Mouse (Mus musculus) ES-E14 (cell line): ENCODE data around the gene Gjc3. TPM values are rescaled to one million over a fixed set of nuclear protein-coding genes. Genes with fewer than 3 reads are reported as not detected.

Experiments used
- DNase-seq: peaks from one replicate; pipeline ENCODE4 v3.0.0-alpha.2; 2013; ENCODE audit warnings: low read depth, low spot score
- H3K27ac ChIP-seq: 2 replicates; pipeline ENCODE4 v1.5.1; 2012; ENCODE audit warnings: low read depth, mild to moderate bottlenecking, low read length, moderate library complexity, mixed read lengths; ENCODE audit not compliant: poor library complexity, insufficient read depth, severe bottlenecking
- H3K36me3 ChIP-seq: 2 replicates; pipeline ENCODE4 v1.6.1; 2012; ENCODE audit warnings: mild to moderate bottlenecking, low read length, moderate library complexity, mixed read lengths; ENCODE audit not compliant: control insufficient read depth, poor library complexity, insufficient read depth, severe bottlenecking
- H3K4me1 ChIP-seq, 2 experiments: fragments of 150-350 bp in 1 of 2; sonication (generic) in 1 of 2; 2 replicates each; pipeline ENCODE4 v1.6.1; 2012; ENCODE audit warnings: low read length in 2 of 2, mild to moderate bottlenecking in 1 of 2, mixed read lengths in 1 of 2; ENCODE audit not compliant: control insufficient read depth in 2 of 2, insufficient read depth in 2 of 2, poor library complexity in 1 of 2
- H3K4me3 ChIP-seq, 2 experiments: fragments of 150-350 bp in 1 of 2; sonication (generic) in 1 of 2; 2 replicates each; pipeline ENCODE4 v1.5.1; 2012; ENCODE audit warnings: low read length in 2 of 2, low read depth in 1 of 2, mild to moderate bottlenecking in 1 of 2, mixed read lengths in 1 of 2; ENCODE audit not compliant: insufficient read depth in 1 of 2, poor library complexity in 1 of 2, severe bottlenecking in 1 of 2
- H3K9ac ChIP-seq: 2 replicates; pipeline ENCODE4 v1.6.1; 2012; ENCODE audit warnings: low read depth, mild to moderate bottlenecking, low read length, mixed read lengths; ENCODE audit not compliant: poor library complexity, insufficient read depth, severe bottlenecking
- H3K9me3 ChIP-seq: fragments of 150-350 bp; sonication (generic); 2 replicates; pipeline ENCODE4 v1.6.1; 2012; ENCODE audit warnings: low read depth, mild to moderate bottlenecking, low read length; ENCODE audit not compliant: control insufficient read depth, insufficient read depth
- CHD2 ChIP-seq: IDR thresholded peaks from 2 replicates; pipeline ENCODE4 v1.6.1; 2014; ENCODE audit warnings: mild to moderate bottlenecking, low read depth, low read length, inconsistent platforms
- HCFC1 ChIP-seq: IDR thresholded peaks from 2 replicates; pipeline ENCODE4 v1.6.1; 2012; ENCODE audit warnings: low read length, inconsistent platforms, borderline replicate concordance; ENCODE audit not compliant: insufficient read depth
- MAFK ChIP-seq: IDR thresholded peaks from 2 replicates; pipeline ENCODE4 v1.6.1; 2014; ENCODE audit warnings: mild to moderate bottlenecking, low read depth, low read length, inconsistent platforms; ENCODE audit not compliant: insufficient read depth
- ZC3H11A ChIP-seq: IDR thresholded peaks from 2 replicates; pipeline ENCODE4 v1.6.1; 2012; ENCODE audit warnings: low read depth, mild to moderate bottlenecking, inconsistent platforms, low read length, borderline replicate concordance
- ZNF384 ChIP-seq: IDR thresholded peaks from 2 replicates; pipeline ENCODE4 v1.6.1; 2012; ENCODE audit warnings: low read depth, low read length, inconsistent platforms
- in situ Hi-C, 2 experiments: fragments of 600-800 bp; cut with MboI; formaldehyde crosslinking; loops; one replicate each; pipeline ENCODE4 v1.15.1; 2025; ENCODE audit warnings: low sequenced_read_pairs in 2 of 2, inconsistent platforms in 1 of 2; ENCODE audit not compliant: unreplicated experiment in 2 of 2
- total RNA-seq: library from RNA; depleted of rRNA; stranded (reverse); fragments of 300-350 nt; gene quantifications from 2 replicates; pipeline ENCODE4 v1.2.3, GENCODE M21; 2012; rRNA removed

Gjc3 gene
- total RNA-seq, 1 experiment, result 0.04 TPM

DNA sequence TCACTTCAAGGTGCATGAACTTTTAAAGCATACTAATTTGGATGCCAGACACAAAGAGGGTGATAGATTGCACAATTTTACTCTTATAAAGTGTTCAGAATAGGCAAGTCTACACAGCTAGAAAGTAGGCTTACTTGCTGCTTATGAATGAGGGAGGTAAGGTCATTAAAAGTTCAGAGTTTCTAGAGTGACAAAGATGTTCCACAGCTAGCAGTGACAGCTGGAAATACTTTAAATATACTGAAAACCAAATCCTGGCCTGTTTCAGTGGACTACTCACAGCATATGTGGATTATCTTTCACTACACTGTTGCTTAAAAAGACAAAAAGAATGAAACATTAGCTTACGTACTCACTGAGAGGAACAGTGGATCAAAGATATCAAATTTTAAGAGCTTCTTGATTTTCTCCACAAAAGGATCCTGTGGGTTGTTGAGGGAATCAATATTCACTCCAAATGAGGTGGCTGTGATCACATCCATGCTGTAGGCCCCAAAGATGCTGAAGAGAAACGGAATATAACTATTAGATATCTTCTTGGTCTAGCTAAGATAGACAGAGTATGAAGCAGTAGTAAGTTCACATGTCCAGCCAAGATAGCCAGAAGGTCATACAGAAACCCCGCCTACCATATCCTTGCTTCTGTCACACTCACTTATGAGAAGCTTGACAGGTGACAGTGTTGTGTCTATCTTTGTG lies 53.2 kb downstream of the Gjc3 start:
- no peak overlapping the region for H3K4me3 ChIP-seq
- in situ Hi-C loops, result no loop called here
- TF ChIP-seq ZNF384 (no peak), HCFC1 (no peak), CHD2 (no peak), MAFK (no peak), ZC3H11A (no peak)
- H3K4me1 ChIP-seq, result no peaks in the 10 kb centered on the region
- H3K9me3 ChIP-seq, result no peaks in the 10 kb centered on the region
- H3K36me3 ChIP-seq, result no peaks in the 10 kb centered on the region
- H3K27ac ChIP-seq, result no peak overlapping the region
- no peak overlapping the region for H3K9ac ChIP-seq
- DNase-seq, result no peak

Other genes with a start within 250 kb of the Gjc3 start
- 5.9 and 7.4 TPM in 2 replicates for gene Nyap1, start 221.5 kb downstream of the Gjc3 start, total RNA-seq
- gene Tsc22d4, start 217.4 kb downstream of the Gjc3 start, total RNA-seq, result 15.9 and 21.6 TPM in 2 replicates
- 27.6 and 34.5 TPM in 2 replicates for gene Ppp1r35, start 184.2 kb downstream of the Gjc3 start, total RNA-seq
- 42.3 and 43.0 TPM in 2 replicates for gene Mepce, start 175.4 kb downstream of the Gjc3 start, total RNA-seq
- 24.5 and 33.0 TPM in 2 replicates for gene Zcwpw1, start 175.3 kb downstream of the Gjc3 start, total RNA-seq
- 0.21 and 0.62 TPM in 2 replicates for gene Pilra, start 126.8 kb downstream of the Gjc3 start, total RNA-seq
- gene Pilrb1, start 105.0 kb downstream of the Gjc3 start, total RNA-seq, result not detected in 2 replicates
- gene Pilrb2, start 91.3 kb downstream of the Gjc3 start, total RNA-seq, result not detected in 2 replicates
- gene Cyp3a13, start 41.5 kb downstream of the Gjc3 start, total RNA-seq, result 0.26 and 0.31 TPM in 2 replicates
- not detected in 2 replicates for gene Azgp1, start 18.4 kb upstream of the Gjc3 start, total RNA-seq
- not detected in 2 replicates for gene Smok3a, start 58.2 kb upstream of the Gjc3 start, total RNA-seq
- gene Smok3b, start 58.3 kb upstream of the Gjc3 start, total RNA-seq, result not detected in 2 replicates
- not detected in 2 replicates for gene Smok3c, start 90.1 kb upstream of the Gjc3 start, total RNA-seq
- gene Zkscan1, start 122.0 kb upstream of the Gjc3 start, total RNA-seq, result 9.8 and 10.5 TPM in 2 replicates
- 12.2 and 15.5 TPM in 2 replicates for gene Zscan21, start 153.8 kb upstream of the Gjc3 start, total RNA-seq
- gene Zfp113, start 192.6 kb upstream of the Gjc3 start, total RNA-seq, result 3.7 and 5.3 TPM in 2 replicates
- gene Cops6, start 198.0 kb upstream of the Gjc3 start, total RNA-seq, result 98.6 and 122 TPM in 2 replicates
- gene Ap4m1, start 208.9 kb upstream of the Gjc3 start, total RNA-seq, result 42.7 and 44.9 TPM in 2 replicates
- gene Mcm7, start 209.3 kb upstream of the Gjc3 start, total RNA-seq, result 327 and 403 TPM in 2 replicates
- gene Taf6, start 224.4 kb upstream of the Gjc3 start, total RNA-seq, result 59.3 and 81.1 TPM in 2 replicates
- gene Cnpy4, start 224.4 kb upstream of the Gjc3 start, total RNA-seq, result 43.5 and 59.5 TPM in 2 replicates
- gene Mblac1, start 231.2 kb upstream of the Gjc3 start, total RNA-seq, result 2.5 and 3.1 TPM in 2 replicates